Mouse (Mus musculus): ENCODE results near the gene Arl4d. TPM values are rescaled to one million over a fixed set of nuclear protein-coding genes. Genes with fewer than 3 reads are reported as not detected.

Arl4d gene
- total and polyA plus RNA-seq, 2 experiments from 2014 or later: 8.1 to 11.3 TPM

DNA sequence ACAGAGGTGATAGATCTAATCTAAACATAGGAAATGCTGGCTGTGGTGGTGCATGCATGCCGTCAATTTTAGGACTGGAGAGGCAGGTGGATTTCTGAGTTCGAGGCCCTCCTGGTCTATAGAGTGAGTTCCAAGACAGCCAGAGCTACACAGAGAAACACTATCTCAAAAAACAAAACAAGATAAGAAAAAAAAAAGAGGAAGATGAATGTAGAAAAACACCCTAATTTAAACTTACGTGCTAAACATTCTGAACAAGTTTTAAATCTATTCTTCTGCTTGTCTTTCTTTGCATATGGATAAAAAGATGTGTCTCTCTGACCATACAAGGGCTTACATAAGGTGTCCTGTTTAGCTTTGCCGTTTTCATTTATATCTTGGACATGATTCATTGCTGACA lies 5.9 kb downstream of the Arl4d start:
- TF ChIP-seq CTCF (IDR thresholded peaks at IDR 0.05; ENCODE audit: low read depth) (no peak), EP300 (IDR thresholded peaks at IDR 0.05; ENCODE audit: low read depth) (no peak)
- Histone ChIP-seq H3K27ac (ENCODE audit: low read depth) (no peak overlapping the region), H3K36me3 (replicated peaks; ENCODE audit: control insufficient read depth, insufficient read depth, low read length) (no peaks in the 10 kb centered on the region; the same call in 1 of the 2 replicates), H3K4me1 (ENCODE audit: control insufficient read depth, insufficient read depth) (peaks cover 25% of the 10 kb centered on the region), H3K9me3 (replicated peaks; ENCODE audit: control insufficient read depth, low read length) (no peaks in the 10 kb centered on the region), H3K4me2 (ENCODE audit: low read depth, low read length) (no peak overlapping the region), H3K4me3 (ENCODE audit: low read depth, low read length) (no peak overlapping the region), H3K27me3 (ENCODE audit: control insufficient read depth, insufficient read depth, low read length) (no peaks in the 10 kb centered on the region), H3K9ac (replicated peaks; ENCODE audit: low read depth, low read length) (no peak overlapping the region)
- DNase-seq (ENCODE audit: low spot score) (no peak), ATAC-seq (ENCODE audit: insufficient read depth, low read depth) (no peak)
- WGBS: 66% methylated on average over 4 of the region's 4 CpGs

DNA sequence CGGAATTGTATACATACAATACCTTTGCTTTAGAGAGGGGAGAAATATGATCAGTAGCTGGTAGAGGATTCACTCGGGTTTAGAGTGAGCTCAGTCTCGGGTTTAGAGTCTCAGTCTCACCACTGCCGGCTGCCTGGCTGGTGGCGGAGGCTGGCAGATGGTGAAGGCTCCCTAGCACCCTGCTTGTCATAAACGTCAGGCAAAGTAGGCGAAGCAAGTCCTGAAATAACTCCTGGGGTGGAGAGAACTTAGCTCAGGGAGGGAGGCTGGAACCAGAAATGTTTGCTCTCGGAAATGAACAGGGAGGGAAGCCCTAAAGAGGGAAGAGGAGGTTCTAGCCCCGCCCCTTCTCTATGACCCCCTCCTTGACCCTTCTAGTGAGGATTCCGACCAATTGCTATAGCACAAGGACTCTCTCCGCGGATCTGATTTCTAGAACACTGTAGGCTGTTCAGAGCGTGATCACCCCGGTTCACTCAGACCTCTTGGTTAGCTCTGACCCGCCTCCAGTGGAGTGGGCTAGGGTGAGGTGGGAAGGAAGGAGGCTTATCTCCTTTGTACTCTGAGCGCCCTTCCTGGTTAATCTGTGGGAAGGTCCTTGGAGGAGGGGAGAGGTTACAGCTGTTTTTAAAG lies 7.8 kb downstream of the Arl4d start:
- H3K36me3 ChIP-seq (replicated peaks; ENCODE audit: control insufficient read depth, insufficient read depth, low read length): no peaks in the 10 kb centered on the region
- DNase-seq (ENCODE audit: low spot score): peak; percentile 42
- H3K4me1 ChIP-seq (ENCODE audit: control insufficient read depth, insufficient read depth): peaks cover 25% of the 10 kb centered on the region
- no peak overlapping the region for H3K4me3 ChIP-seq (ENCODE audit: low read depth, low read length)
- ATAC-seq (ENCODE audit: insufficient read depth, low read depth): peak; percentile 78
- no peaks in the 10 kb centered on the region for H3K9me3 ChIP-seq (replicated peaks; ENCODE audit: control insufficient read depth, low read length)
- peak overlapping the region; percentile 11; the same call in 1 of the 2 replicates for H3K4me2 ChIP-seq (ENCODE audit: low read depth, low read length)
- H3K27me3 ChIP-seq (ENCODE audit: control insufficient read depth, insufficient read depth, low read length): no peaks in the 10 kb centered on the region
- no peak overlapping the region; the same call in 1 of the 2 replicates for H3K9ac ChIP-seq (replicated peaks; ENCODE audit: low read depth, low read length)
- WGBS: 18% methylated on average over 16 of the region's 16 CpGs
- no peak for TF ChIP-seq CTCF (IDR thresholded peaks at IDR 0.05; ENCODE audit: low read depth)
- 0 out of 2 replicates have a peak, but pooled peaks have one; percentile 30 for TF ChIP-seq EP300 (IDR thresholded peaks at IDR 0.05; ENCODE audit: low read depth)
- peak overlapping the region; percentile 58 for H3K27ac ChIP-seq (ENCODE audit: low read depth)

DNA sequence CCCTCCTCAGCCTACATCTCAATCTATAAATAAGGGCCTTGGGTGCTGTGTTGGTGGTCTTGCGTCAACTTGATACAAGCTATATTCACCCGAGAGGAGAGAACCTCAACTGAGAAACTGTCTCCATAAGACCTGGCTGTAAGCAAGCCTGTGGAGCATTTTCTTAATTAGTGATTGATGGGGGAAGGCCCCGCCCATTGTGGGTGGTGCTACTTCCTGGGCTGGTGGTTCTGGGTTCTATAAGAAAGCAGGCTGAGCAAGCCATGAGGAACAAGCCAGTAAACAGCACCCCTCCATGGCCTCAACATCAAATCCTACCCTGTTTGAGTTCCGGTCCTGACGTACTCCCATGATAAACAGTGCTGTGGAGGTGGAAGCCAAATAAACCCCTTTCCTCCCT lies 8.8 kb downstream of the Arl4d start:
- no peaks in the 10 kb centered on the region for H3K9me3 ChIP-seq (replicated peaks; ENCODE audit: control insufficient read depth, low read length)
- no peak overlapping the region for H3K9ac ChIP-seq (replicated peaks; ENCODE audit: low read depth, low read length)
- peaks cover 16% of the 10 kb centered on the region; the same call in 1 of the 2 replicates for H3K4me1 ChIP-seq (ENCODE audit: control insufficient read depth, insufficient read depth)
- no peak overlapping the region for H3K4me2 ChIP-seq (ENCODE audit: low read depth, low read length)
- H3K4me3 ChIP-seq (ENCODE audit: low read depth, low read length): no peak overlapping the region
- H3K36me3 ChIP-seq (replicated peaks; ENCODE audit: control insufficient read depth, insufficient read depth, low read length): no peaks in the 10 kb centered on the region
- 91% methylated on average over 5 of the region's 5 CpGs for WGBS
- ATAC-seq (ENCODE audit: insufficient read depth, low read depth): no peak
- no peak for DNase-seq (ENCODE audit: low spot score)
- TF ChIP-seq CTCF (IDR thresholded peaks at IDR 0.05; ENCODE audit: low read depth): no peak
- TF ChIP-seq EP300 (IDR thresholded peaks at IDR 0.05; ENCODE audit: low read depth): no peak
- no peaks in the 10 kb centered on the region for H3K27me3 ChIP-seq (ENCODE audit: control insufficient read depth, insufficient read depth, low read length)
- 0 out of 2 replicates have a peak overlapping the region, but pooled peaks have one; percentile 58 for H3K27ac ChIP-seq (ENCODE audit: low read depth)

DNA sequence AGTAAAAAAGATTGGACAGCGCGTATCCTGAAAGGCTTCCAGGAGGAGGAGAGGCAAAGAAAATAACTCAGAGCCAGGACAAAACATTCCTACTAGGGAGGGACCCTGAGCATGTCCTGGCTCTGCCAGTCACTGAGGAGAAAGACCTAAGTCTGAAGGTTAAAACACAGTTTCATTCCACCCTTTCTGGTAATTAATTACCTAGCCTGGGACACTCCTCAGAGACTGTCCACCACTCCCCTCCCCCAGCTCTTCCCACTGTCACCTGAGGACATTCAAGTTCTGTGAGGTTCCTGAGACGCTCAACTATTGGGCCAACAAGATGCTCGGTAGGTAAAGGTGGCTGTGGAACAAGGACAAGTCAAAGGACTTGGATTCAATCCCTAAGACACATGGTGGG lies 10.0 kb downstream of the Arl4d start:
- TF ChIP-seq EP300 (IDR thresholded peaks at IDR 0.05; ENCODE audit: low read depth) (no peak), CTCF (IDR thresholded peaks at IDR 0.05; ENCODE audit: low read depth) (no peak)
- H3K4me1 ChIP-seq (ENCODE audit: control insufficient read depth, insufficient read depth): peaks cover 9% of the 10 kb centered on the region; the same call in 1 of the 2 replicates
- H3K4me2 ChIP-seq (ENCODE audit: low read depth, low read length): no peak overlapping the region
- no peak overlapping the region for H3K4me3 ChIP-seq (ENCODE audit: low read depth, low read length)
- no peaks in the 10 kb centered on the region for H3K27me3 ChIP-seq (ENCODE audit: control insufficient read depth, insufficient read depth, low read length)
- no peak overlapping the region for H3K9ac ChIP-seq (replicated peaks; ENCODE audit: low read depth, low read length)
- DNase-seq (ENCODE audit: low spot score) (no peak), ATAC-seq (ENCODE audit: insufficient read depth, low read depth) (no peak)
- no peaks in the 10 kb centered on the region for H3K9me3 ChIP-seq (replicated peaks; ENCODE audit: control insufficient read depth, low read length)
- WGBS: 82% methylated on average over 4 of the region's 4 CpGs
- H3K36me3 ChIP-seq (replicated peaks; ENCODE audit: control insufficient read depth, insufficient read depth, low read length): no peaks in the 10 kb centered on the region
- H3K27ac ChIP-seq (ENCODE audit: low read depth): no peak overlapping the region

DNA sequence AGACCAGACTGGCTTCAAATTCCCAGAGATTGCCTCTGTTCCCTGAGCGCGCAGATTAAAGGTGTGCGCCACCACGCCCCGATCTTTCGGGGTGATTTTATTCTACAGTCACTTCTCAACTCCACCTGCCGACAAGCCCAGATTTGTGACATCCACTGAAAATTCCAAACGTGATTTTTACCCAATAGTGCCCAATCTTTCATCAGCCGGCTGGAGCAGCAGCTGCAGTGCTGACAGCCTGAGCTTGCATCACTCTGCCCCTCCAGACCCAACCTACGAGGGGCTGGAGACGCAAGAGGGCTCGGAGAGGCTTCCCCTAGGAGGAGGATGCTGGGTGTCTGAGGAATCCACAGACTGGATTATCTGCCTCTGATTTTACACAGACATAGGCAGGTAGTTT lies 12.3 kb downstream of the Arl4d start:
- Histone ChIP-seq H3K9ac (replicated peaks; ENCODE audit: low read depth, low read length) (no peak overlapping the region), H3K9me3 (replicated peaks; ENCODE audit: control insufficient read depth, low read length) (no peaks in the 10 kb centered on the region), H3K4me3 (ENCODE audit: low read depth, low read length) (no peak overlapping the region), H3K27ac (ENCODE audit: low read depth) (no peak overlapping the region), H3K36me3 (replicated peaks; ENCODE audit: control insufficient read depth, insufficient read depth, low read length) (no peaks in the 10 kb centered on the region), H3K4me2 (ENCODE audit: low read depth, low read length) (no peak overlapping the region), H3K4me1 (ENCODE audit: control insufficient read depth, insufficient read depth) (peaks cover 15% of the 10 kb centered on the region; the same call in 1 of the 2 replicates), H3K27me3 (ENCODE audit: control insufficient read depth, insufficient read depth, low read length) (no peaks in the 10 kb centered on the region)
- 77% methylated on average over 12 of the region's 12 CpGs for WGBS
- ATAC-seq (ENCODE audit: insufficient read depth, low read depth): no peak
- DNase-seq (ENCODE audit: low spot score): no peak
- no peak for TF ChIP-seq EP300 (IDR thresholded peaks at IDR 0.05; ENCODE audit: low read depth)
- no peak for TF ChIP-seq CTCF (IDR thresholded peaks at IDR 0.05; ENCODE audit: low read depth)

DNA sequence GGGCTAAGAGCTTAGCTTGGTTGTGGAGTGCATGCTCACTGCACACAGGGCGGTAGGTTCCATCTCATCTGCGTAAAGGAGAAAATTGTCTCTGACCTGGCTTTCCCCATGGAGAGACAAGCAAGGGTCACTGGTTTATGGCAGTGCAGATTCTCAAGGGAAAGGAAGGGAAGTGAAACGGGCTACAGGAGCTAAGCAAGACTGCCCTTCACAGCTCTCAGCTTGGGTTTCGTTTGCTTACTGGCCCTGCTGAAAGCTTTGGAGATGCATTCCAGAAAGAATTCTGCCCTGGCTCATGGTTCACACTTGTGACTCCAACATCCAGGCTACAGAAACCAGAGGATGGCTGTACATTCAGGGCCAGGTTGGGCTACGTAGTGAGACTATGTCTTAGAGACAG lies 13.4 kb downstream of the Arl4d start:
- H3K27ac ChIP-seq (ENCODE audit: low read depth): no peak overlapping the region
- no peak for TF ChIP-seq CTCF (IDR thresholded peaks at IDR 0.05; ENCODE audit: low read depth)
- no peak for TF ChIP-seq EP300 (IDR thresholded peaks at IDR 0.05; ENCODE audit: low read depth)
- WGBS: 68% methylated on average over 5 of the region's 5 CpGs
- DNase-seq (ENCODE audit: low spot score) (no peak), ATAC-seq (ENCODE audit: insufficient read depth, low read depth) (no peak)
- no peak overlapping the region for H3K4me3 ChIP-seq (ENCODE audit: low read depth, low read length)
- no peaks in the 10 kb centered on the region for H3K36me3 ChIP-seq (replicated peaks; ENCODE audit: control insufficient read depth, insufficient read depth, low read length)
- H3K4me2 ChIP-seq (ENCODE audit: low read depth, low read length): no peak overlapping the region
- H3K9me3 ChIP-seq (replicated peaks; ENCODE audit: control insufficient read depth, low read length): no peaks in the 10 kb centered on the region
- peaks cover 7% of the 10 kb centered on the region; the same call in 1 of the 2 replicates for H3K4me1 ChIP-seq (ENCODE audit: control insufficient read depth, insufficient read depth)
- no peaks in the 10 kb centered on the region for H3K27me3 ChIP-seq (ENCODE audit: control insufficient read depth, insufficient read depth, low read length)
- H3K9ac ChIP-seq (replicated peaks; ENCODE audit: low read depth, low read length): no peak overlapping the region

Data from heart, postnatal 0 days (tissue).